Mouse (Mus musculus) stomach, embryonic 14.5 days (tissue): ENCODE results near the gene Ift22. TPM values are rescaled to one million over a fixed set of nuclear protein-coding genes. Genes with fewer than 3 reads are reported as not detected.

Source experiments
- ATAC-seq: fragments of 200-750 bp; cut with Nextera tagmentation; 2 replicates; pipeline ENCODE4 v1.8.0; 2017; ENCODE audit warnings: low read depth, moderate TSS enrichment; ENCODE audit not compliant: insufficient number of reproducible peaks, insufficient read depth, low FRiP score
- H3K27ac ChIP-seq: fragments of 300-500 bp; sonication (generic); 2 replicates; pipeline ENCODE4 v1.5.1; 2014; ENCODE audit warnings: mild to moderate bottlenecking, low read length, moderate library complexity, mixed read lengths
- H3K27me3 ChIP-seq: fragments of 300-500 bp; sonication (generic); 2 replicates; pipeline ENCODE4 v1.6.1; 2014; ENCODE audit warnings: low read length, control low read depth, mixed read lengths; ENCODE audit not compliant: control insufficient read depth, insufficient read depth
- H3K36me3 ChIP-seq: fragments of 300-500 bp; sonication (generic); 2 replicates; pipeline ENCODE4 v1.6.1; 2014; ENCODE audit warnings: mild to moderate bottlenecking, control low read depth, low read length, moderate library complexity, mixed read lengths; ENCODE audit not compliant: control insufficient read depth, insufficient read depth
- H3K4me1 ChIP-seq: fragments of 300-500 bp; sonication (generic); 2 replicates; pipeline ENCODE4 v1.6.1; 2014; ENCODE audit warnings: low read length, control low read depth, mixed read lengths; ENCODE audit not compliant: control insufficient read depth, insufficient read depth
- H3K4me2 ChIP-seq: fragments of 300-500 bp; sonication (generic); replicated peaks from 2 replicates; pipeline ENCODE4 v1.6.1; 2014; ENCODE audit warnings: low read depth, low read length, control low read depth
- H3K4me3 ChIP-seq: fragments of 300-500 bp; sonication (generic); 2 replicates; pipeline ENCODE4 v1.5.1; 2014; ENCODE audit warnings: low read depth, low read length, control low read depth
- H3K9ac ChIP-seq: fragments of 300-500 bp; sonication (generic); replicated peaks from 2 replicates; pipeline ENCODE4 v1.6.1; 2014; ENCODE audit warnings: low read depth, mild to moderate bottlenecking, control low read depth, low read length, moderate library complexity, mixed read lengths
- H3K9me3 ChIP-seq: fragments of 300-500 bp; sonication (generic); 2 replicates; pipeline ENCODE4 v1.6.1; 2016; ENCODE audit warnings: low read depth, low read length, control low read depth; ENCODE audit not compliant: control insufficient read depth
- WGBS: fragments of 180-500 bp; shearing (Covaris S2); extraction: QIAGEN DNeasy Blood & Tissue Kit; methylation state at CpG from one replicate; pipeline ENCODE4 v1.1.7; 2014; 5-methylcytosine and 5-hydroxymethylcytosine counted together
- polyA plus RNA-seq: library from polyadenylated mRNA; unstranded; fragments of >200 nt; fragmentation: Nextera tagmentation; extraction: Ambion mirVana; gene quantifications from 2 replicates; pipeline ENCODE4 v1.2.1, GENCODE M21; 2014

The Ift22 gene
- polyA plus RNA-seq, 1 experiment from 2014 or later, result 75.1 TPM

- H3K27ac ChIP-seq, result no peak overlapping the region
- no peak for ATAC-seq
These were observed 49.3 kb downstream of the Ift22 start for GRCm38 (mm10) chr5:136957250-136957649.

GRCm38 (mm10) chr5:136958991-136959605 lies 51.1 kb downstream of the Ift22 start:
- 46% methylated on average over 5 of the region's 5 CpGs for WGBS
- no peak for ATAC-seq
- no peak overlapping the region for H3K4me2 ChIP-seq
- peak overlapping the region; percentile 52; the same call in 1 of the 2 replicates for H3K27ac ChIP-seq
- H3K4me1 ChIP-seq, result peaks cover 21% of the 10 kb centered on the region
- no peaks in the 10 kb centered on the region for H3K27me3 ChIP-seq
- no peak overlapping the region for H3K4me3 ChIP-seq
- H3K9ac ChIP-seq, result no peak overlapping the region
- no peaks in the 10 kb centered on the region for H3K9me3 ChIP-seq
- peaks cover 14% of the 10 kb centered on the region; the same call in 1 of the 2 replicates for H3K36me3 ChIP-seq

More at GRCm38 (mm10) chr5:136957250-136957649, 49.3 kb downstream of the Ift22 start:
- Histone ChIP-seq H3K4me1 (peaks cover 18% of the 10 kb centered on the region), H3K9me3 (no peaks in the 10 kb centered on the region), H3K9ac (no peak overlapping the region), H3K36me3 (0 out of 2 replicates have a peak, but pooled peaks cover 4% of the 10 kb centered on the region), H3K4me3 (no peak overlapping the region), H3K4me2 (no peak overlapping the region), H3K27me3 (no peaks in the 10 kb centered on the region)
- 81% methylated on average over 1 of the region's 1 CpGs for WGBS

GRCm38 (mm10) chr5:136960053-136960452 lies 52.1 kb downstream of the Ift22 start:
- ATAC-seq, result no peak
- Histone ChIP-seq H3K9me3 (no peaks in the 10 kb centered on the region), H3K27ac (no peak overlapping the region)

GRCm38 (mm10) chr5:136961334-136961982 lies 53.5 kb downstream of the Ift22 start:
- H3K9ac ChIP-seq, result peak overlapping the region; percentile 61
- ATAC-seq, result peak; percentile 16; the same call in 1 of the 2 replicates
- 25% methylated on average over 5 of the region's 5 CpGs for WGBS

More at GRCm38 (mm10) chr5:136960053-136960452, 52.1 kb downstream of the Ift22 start:
- Histone ChIP-seq H3K4me2 (no peak overlapping the region), H3K36me3 (peaks cover 15% of the 10 kb centered on the region; the same call in 1 of the 2 replicates), H3K27me3 (no peaks in the 10 kb centered on the region), H3K4me1 (peaks cover 17% of the 10 kb centered on the region; the same call in 1 of the 2 replicates), H3K9ac (no peak overlapping the region), H3K4me3 (no peak overlapping the region)
- 92% methylated on average over 6 of the region's 6 CpGs for WGBS

GRCm38 (mm10) chr5:136961983-136962461 lies 54.1 kb downstream of the Ift22 start:
- Histone ChIP-seq H3K9me3 (no peaks in the 10 kb centered on the region), H3K4me2 (peak overlapping the region; percentile 82), H3K4me1 (peaks cover 36% of the 10 kb centered on the region), H3K27ac (peak overlapping the region; percentile 86), H3K36me3 (peaks cover 22% of the 10 kb centered on the region; the same call in 1 of the 2 replicates), H3K27me3 (no peaks in the 10 kb centered on the region), H3K9ac (peak overlapping the region; percentile 61), H3K4me3 (peak overlapping the region; percentile 57)
- 0% methylated on average over 20 of the region's 20 CpGs for WGBS
- ATAC-seq, result peak; percentile 91

More at GRCm38 (mm10) chr5:136961334-136961982, 53.5 kb downstream of the Ift22 start:
- H3K4me1 ChIP-seq, result peaks cover 30% of the 10 kb centered on the region
- no peaks in the 10 kb centered on the region for H3K9me3 ChIP-seq
- H3K27ac ChIP-seq, result peak overlapping the region; percentile 86
- no peaks in the 10 kb centered on the region for H3K27me3 ChIP-seq
- peaks cover 22% of the 10 kb centered on the region; the same call in 1 of the 2 replicates for H3K36me3 ChIP-seq
- peak overlapping the region; percentile 57 for H3K4me3 ChIP-seq
- H3K4me2 ChIP-seq, result peak overlapping the region; percentile 82

GRCm38 (mm10) chr5:136962501-136962900 lies 54.6 kb downstream of the Ift22 start:
- no peaks in the 10 kb centered on the region for H3K9me3 ChIP-seq
- peaks cover 41% of the 10 kb centered on the region for H3K4me1 ChIP-seq
- peak overlapping the region; percentile 61 for H3K9ac ChIP-seq
- no peaks in the 10 kb centered on the region for H3K27me3 ChIP-seq
- H3K4me3 ChIP-seq, result peak overlapping the region; percentile 57
- H3K4me2 ChIP-seq, result peak overlapping the region; percentile 82
- peak overlapping the region; percentile 86 for H3K27ac ChIP-seq
- H3K36me3 ChIP-seq, result peaks cover 22% of the 10 kb centered on the region; the same call in 1 of the 2 replicates
- WGBS, result 2% methylated on average over 10 of the region's 10 CpGs
- ATAC-seq, result peak; percentile 60

GRCm38 (mm10) chr5:136962966-136963540 lies 55.1 kb downstream of the Ift22 start:
- no peak for ATAC-seq
- Histone ChIP-seq H3K4me1 (peaks cover 41% of the 10 kb centered on the region), H3K9me3 (no peaks in the 10 kb centered on the region)

More at GRCm38 (mm10) chr5:136962966-136963540, 55.1 kb downstream of the Ift22 start:
- Histone ChIP-seq H3K4me2 (peak overlapping the region; percentile 82), H3K27me3 (no peaks in the 10 kb centered on the region), H3K36me3 (peaks cover 22% of the 10 kb centered on the region; the same call in 1 of the 2 replicates), H3K27ac (no peak overlapping the region; the same call in 1 of the 2 replicates), H3K4me3 (peak overlapping the region; percentile 57), H3K9ac (no peak overlapping the region; the same call in 1 of the 2 replicates)
- 65% methylated on average over 8 of the region's 8 CpGs for WGBS
